Mouse (Mus musculus) midbrain, embryonic 13.5 days (tissue): ENCODE measurements around the gene Slc18a3. TPM values are rescaled to one million over a fixed set of nuclear protein-coding genes. Genes with fewer than 3 reads are reported as not detected.

Source experiments
- ATAC-seq: fragments of 200-750 bp; cut with Nextera tagmentation; 2 replicates; pipeline ENCODE4 v1.8.0; 2017; ENCODE audit warnings: mild to moderate bottlenecking, moderate TSS enrichment, moderate library complexity
- H3K27ac ChIP-seq: fragments of 300-500 bp; sonication (generic); 2 replicates; pipeline ENCODE4 v1.5.1; 2015; ENCODE audit warnings: inconsistent platforms, mild to moderate bottlenecking, moderate library complexity
- H3K27me3 ChIP-seq: fragments of 300-500 bp; sonication (generic); 2 replicates; pipeline ENCODE4 v1.6.1; 2015; ENCODE audit warnings: mild to moderate bottlenecking, inconsistent platforms
- H3K36me3 ChIP-seq: fragments of 300-500 bp; sonication (generic); 2 replicates; pipeline ENCODE4 v1.6.1; 2015; ENCODE audit warnings: mild to moderate bottlenecking, inconsistent platforms
- H3K4me1 ChIP-seq: fragments of 300-500 bp; sonication (generic); replicated peaks from 2 replicates; pipeline ENCODE4 v1.6.1; 2015; ENCODE audit warnings: inconsistent platforms
- H3K4me2 ChIP-seq: fragments of 300-500 bp; sonication (generic); replicated peaks from 2 replicates; pipeline ENCODE4 v1.6.1; 2015; ENCODE audit warnings: moderate library complexity, mild to moderate bottlenecking, inconsistent platforms
- H3K4me3 ChIP-seq: fragments of 300-500 bp; sonication (generic); replicated peaks from 2 replicates; pipeline ENCODE4 v1.5.1; 2015; ENCODE audit warnings: mild to moderate bottlenecking, inconsistent platforms
- H3K9ac ChIP-seq: fragments of 300-500 bp; sonication (generic); replicated peaks from 2 replicates; pipeline ENCODE4 v1.6.1; 2015; ENCODE audit warnings: mild to moderate bottlenecking, inconsistent platforms
- H3K9me3 ChIP-seq: fragments of 300-500 bp; sonication (generic); 2 replicates; pipeline ENCODE4 v1.6.1; 2016; ENCODE audit warnings: mild to moderate bottlenecking, inconsistent platforms
- WGBS: fragments of 180-500 bp; shearing (Covaris S2); methylation state at CpG from one replicate; pipeline ENCODE4 v1.1.7; 2015; 5-methylcytosine and 5-hydroxymethylcytosine counted together
- polyA plus RNA-seq: library from polyadenylated mRNA; unstranded; fragments of >200 nt; fragmentation: Nextera tagmentation; extraction: Ambion mirVana; gene quantifications from 2 replicates; pipeline ENCODE4 v1.2.1, GENCODE M21; 2015

Gene Slc18a3
- polyA plus RNA-seq, 1 experiment from 2014 or later = 1.5 TPM

DNA sequence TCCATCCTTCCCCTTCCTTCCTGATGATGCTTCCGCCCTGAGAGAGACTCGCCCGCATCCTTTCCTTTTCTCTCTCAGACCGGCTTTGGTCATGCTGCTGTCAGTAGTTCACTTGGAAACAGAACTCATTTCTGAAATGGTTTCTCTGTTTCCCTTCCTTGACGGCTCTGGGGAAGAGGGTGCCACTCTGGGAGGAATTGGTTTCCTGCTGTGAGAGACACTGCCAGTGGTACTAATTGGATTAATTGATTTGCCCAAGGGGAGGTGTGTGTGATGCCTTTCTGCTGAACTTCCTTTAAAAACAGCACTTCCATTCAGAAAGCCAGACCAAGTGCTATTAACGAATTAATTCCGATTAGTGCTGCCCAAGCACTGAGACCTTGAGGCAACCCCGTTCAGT lies 21.2 kb downstream of the Slc18a3 start:
- H3K4me1 ChIP-seq = peaks cover 25% of the 10 kb centered on the region
- H3K9me3 ChIP-seq = no peaks in the 10 kb centered on the region
- no peaks in the 10 kb centered on the region for H3K36me3 ChIP-seq
- H3K27ac ChIP-seq = no peak overlapping the region
- no peak overlapping the region for H3K4me2 ChIP-seq
- ATAC-seq = no peak
- no peak overlapping the region for H3K4me3 ChIP-seq
- WGBS = 11% methylated on average over 8 of the region's 8 CpGs
- H3K9ac ChIP-seq = no peak overlapping the region
- peaks cover 3% of the 10 kb centered on the region; the same call in 1 of the 2 replicates for H3K27me3 ChIP-seq

- no peak overlapping the region for H3K4me3 ChIP-seq
- H3K4me2 ChIP-seq = no peak overlapping the region
- H3K9ac ChIP-seq = no peak overlapping the region
- H3K9me3 ChIP-seq = no peaks in the 10 kb centered on the region
- peaks cover 3% of the 10 kb centered on the region; the same call in 1 of the 2 replicates for H3K27me3 ChIP-seq
- WGBS = 38% methylated on average over 3 of the region's 3 CpGs
- H3K27ac ChIP-seq = 0 out of 2 replicates have a peak overlapping the region, but pooled peaks have one; percentile 4
- H3K4me1 ChIP-seq = peaks cover 25% of the 10 kb centered on the region
- ATAC-seq = peak; percentile 53
- H3K36me3 ChIP-seq = no peaks in the 10 kb centered on the region
These were observed 24.9 kb downstream of the Slc18a3 start for GRCm38 (mm10) chr14:32439744-32440143.

DNA sequence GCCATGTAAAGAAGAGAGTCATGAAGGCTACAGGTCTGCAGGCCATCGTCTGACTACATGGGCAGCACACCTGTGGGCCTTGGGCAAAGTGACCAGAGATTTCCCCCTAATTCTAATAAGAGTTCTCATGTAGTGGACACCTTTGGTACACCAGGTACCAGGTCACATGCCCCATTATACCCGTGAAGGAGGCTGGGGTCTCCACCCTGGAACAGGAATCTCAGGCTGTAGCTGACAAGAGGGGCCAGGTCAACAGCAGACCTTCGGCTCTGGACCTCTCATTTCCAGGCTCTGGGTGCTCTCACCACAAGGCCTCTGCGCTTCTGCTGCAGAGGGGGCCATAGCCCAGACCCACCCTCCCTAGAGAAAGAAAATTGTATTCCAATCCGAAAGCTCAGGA lies 25.3 kb downstream of the Slc18a3 start:
- H3K27ac ChIP-seq = 0 out of 2 replicates have a peak overlapping the region, but pooled peaks have one; percentile 4
- no peak overlapping the region for H3K9ac ChIP-seq
- peaks cover 25% of the 10 kb centered on the region for H3K4me1 ChIP-seq
- no peaks in the 10 kb centered on the region for H3K36me3 ChIP-seq
- WGBS = 67% methylated on average over 5 of the region's 5 CpGs
- H3K9me3 ChIP-seq = no peaks in the 10 kb centered on the region
- H3K27me3 ChIP-seq = peaks cover 3% of the 10 kb centered on the region; the same call in 1 of the 2 replicates
- no peak overlapping the region for H3K4me2 ChIP-seq
- peak; percentile 34; the same call in 1 of the 2 replicates for ATAC-seq
- H3K4me3 ChIP-seq = no peak overlapping the region

- Histone ChIP-seq H3K9ac (no peak overlapping the region), H3K9me3 (no peaks in the 10 kb centered on the region), H3K4me3 (no peak overlapping the region), H3K4me2 (no peak overlapping the region), H3K4me1 (peaks cover 10% of the 10 kb centered on the region), H3K27ac (no peak overlapping the region), H3K36me3 (no peaks in the 10 kb centered on the region), H3K27me3 (peaks cover 1% of the 10 kb centered on the region; the same call in 1 of the 2 replicates)
- ATAC-seq = peak; percentile 67; the same call in 1 of the 2 replicates
- 25% methylated on average over 5 of the region's 5 CpGs for WGBS
These were observed 27.3 kb downstream of the Slc18a3 start for GRCm38 (mm10) chr14:32437352-32437793.

DNA sequence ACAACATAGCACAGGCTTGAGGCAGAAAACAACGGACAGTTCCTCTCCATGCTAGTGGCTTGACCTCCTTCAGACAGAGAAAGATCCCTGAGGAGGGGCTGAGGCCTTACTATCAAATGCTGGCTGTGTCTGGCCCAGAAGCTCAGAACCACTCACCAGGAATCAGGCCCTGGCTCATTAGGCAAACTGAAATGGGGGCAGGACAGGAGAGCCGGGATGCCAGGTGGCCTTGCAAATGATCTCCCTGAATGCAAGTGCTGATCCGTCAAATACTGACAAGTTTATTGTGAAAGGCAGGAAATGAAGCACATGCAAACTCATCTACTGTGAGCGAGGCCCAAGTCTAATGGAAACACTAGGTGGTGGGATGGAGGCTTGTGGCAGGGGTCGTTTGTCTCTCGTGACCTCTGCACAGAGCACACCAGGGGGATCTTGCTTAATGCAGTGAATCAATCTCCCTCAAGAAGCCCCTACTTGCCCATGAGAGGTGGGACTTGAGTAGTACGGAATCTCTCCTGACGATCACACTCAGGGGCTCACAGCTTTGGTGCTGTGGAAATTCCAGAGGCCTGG lies 35.5 kb downstream of the Slc18a3 start:
- Histone ChIP-seq H3K9me3 (no peaks in the 10 kb centered on the region), H3K4me1 (no peaks in the 10 kb centered on the region), H3K27me3 (peaks cover 4% of the 10 kb centered on the region; the same call in 1 of the 2 replicates), H3K36me3 (no peaks in the 10 kb centered on the region), H3K4me3 (no peak overlapping the region), H3K27ac (no peak overlapping the region), H3K4me2 (no peak overlapping the region), H3K9ac (no peak overlapping the region)
- no peak for ATAC-seq
- WGBS = 33% methylated on average over 8 of the region's 8 CpGs

GRCm38 (mm10) chr14:32423946-32424345 lies 40.7 kb downstream of the Slc18a3 start:
- peaks cover 4% of the 10 kb centered on the region; the same call in 1 of the 2 replicates for H3K27me3 ChIP-seq
- ATAC-seq = no peak
- H3K9ac ChIP-seq = no peak overlapping the region
- no peaks in the 10 kb centered on the region for H3K4me1 ChIP-seq
- H3K9me3 ChIP-seq = no peaks in the 10 kb centered on the region
- no peak overlapping the region for H3K4me3 ChIP-seq
- H3K36me3 ChIP-seq = no peaks in the 10 kb centered on the region
- 88% methylated on average over 7 of the region's 7 CpGs for WGBS
- no peak overlapping the region for H3K4me2 ChIP-seq
- H3K27ac ChIP-seq = no peak overlapping the region

DNA sequence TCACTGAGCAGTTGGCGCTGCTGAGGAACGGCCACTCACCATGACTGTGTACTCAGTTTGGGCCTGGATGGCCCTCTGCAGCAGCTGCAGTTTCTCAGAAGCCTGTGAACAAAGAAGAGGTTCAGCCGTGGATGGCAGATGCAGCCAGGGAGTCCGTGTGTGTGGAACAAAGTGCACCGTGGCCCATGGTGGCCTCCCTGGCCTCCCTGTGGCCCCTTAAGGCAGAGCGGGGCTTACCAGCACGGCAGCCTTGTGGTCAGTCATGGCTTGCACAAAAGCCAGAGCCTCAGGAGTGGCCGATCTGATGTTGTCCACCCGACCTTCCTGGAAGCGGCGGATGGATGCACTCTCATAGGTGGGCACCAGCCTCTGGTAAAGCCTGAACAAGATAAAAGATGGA lies 45.9 kb downstream of the Slc18a3 start:
- Histone ChIP-seq H3K27me3 (no peaks in the 10 kb centered on the region), H3K4me3 (no peak overlapping the region), H3K9me3 (peaks cover 4% of the 10 kb centered on the region; the same call in 1 of the 2 replicates), H3K36me3 (no peaks in the 10 kb centered on the region), H3K27ac (no peak overlapping the region), H3K4me1 (no peaks in the 10 kb centered on the region), H3K4me2 (no peak overlapping the region), H3K9ac (no peak overlapping the region)
- WGBS = 82% methylated on average over 11 of the region's 11 CpGs
- ATAC-seq = no peak

Other genes starting within 250 kb of the Slc18a3 start
- gene Ogdhl, start 142.8 kb downstream of the Slc18a3 start, polyA plus RNA-seq = 25.9 and 29.6 TPM in 2 replicates
- 0.32 TPM in 1 of 2 replicates, not detected in the other for gene 1700024G13Rik, start 76.5 kb downstream of the Slc18a3 start, polyA plus RNA-seq
- 0.40 and 0.44 TPM in 2 replicates for gene Chat, start 1.1 kb upstream of the Slc18a3 start, polyA plus RNA-seq
- 32.4 and 33.8 TPM in 2 replicates for gene Ercc6, start 48.7 kb upstream of the Slc18a3 start, polyA plus RNA-seq
- gene Prrxl1, start 134.6 kb upstream of the Slc18a3 start, polyA plus RNA-seq = 5.7 TPM in 2 replicates
- gene 3425401B19Rik, start 220.4 kb upstream of the Slc18a3 start, polyA plus RNA-seq = not detected in 2 replicates